Mouse (Mus musculus) kidney, embryonic 14.5 days (tissue): ENCODE data around the gene Zfp384. TPM values are rescaled to one million over a fixed set of nuclear protein-coding genes. Genes with fewer than 3 reads are reported as not detected.
"Not testable (repeated sequence)": the region's sequence is repeated elsewhere in the genome, so short reads cannot be mapped to it uniquely, and the experiment has no call there.

Experiments used
- ATAC-seq: fragments of 200-750 bp; cut with Nextera tagmentation; 2 replicates; pipeline ENCODE4 v1.8.0; 2017; ENCODE audit warnings: moderate number of reproducible peaks, mild to moderate bottlenecking, moderate TSS enrichment, moderate library complexity; ENCODE audit not compliant: low FRiP score, low TSS enrichment
- H3K27ac ChIP-seq: fragments of 300-500 bp; sonication (generic); 2 replicates; pipeline ENCODE4 v1.5.1; 2014; ENCODE audit warnings: low read depth, mild to moderate bottlenecking, low read length, moderate library complexity, mixed read lengths
- H3K27me3 ChIP-seq: fragments of 300-500 bp; sonication (generic); 2 replicates; pipeline ENCODE4 v1.6.1; 2014; ENCODE audit warnings: mild to moderate bottlenecking, low read length; ENCODE audit not compliant: control insufficient read depth, insufficient read depth
- H3K36me3 ChIP-seq: fragments of 300-500 bp; sonication (generic); 2 replicates; pipeline ENCODE4 v1.6.1; 2014; ENCODE audit warnings: low read length, mixed read lengths; ENCODE audit not compliant: control insufficient read depth, insufficient read depth
- H3K4me1 ChIP-seq: fragments of 300-500 bp; sonication (generic); 2 replicates; pipeline ENCODE4 v1.6.1; 2014; ENCODE audit warnings: low read length, mixed read lengths; ENCODE audit not compliant: control insufficient read depth, insufficient read depth
- H3K4me2 ChIP-seq: fragments of 300-500 bp; sonication (generic); replicated peaks from 2 replicates; pipeline ENCODE4 v1.6.1; 2014; ENCODE audit warnings: low read depth, mild to moderate bottlenecking, low read length
- H3K4me3 ChIP-seq: fragments of 300-500 bp; sonication (generic); 2 replicates; pipeline ENCODE4 v1.5.1; 2014; ENCODE audit warnings: mild to moderate bottlenecking, low read length
- H3K9ac ChIP-seq: fragments of 300-500 bp; sonication (generic); 2 replicates; pipeline ENCODE4 v1.6.1; 2014; ENCODE audit warnings: low read depth, mild to moderate bottlenecking, low read length, moderate library complexity
- H3K9me3 ChIP-seq: fragments of 300-500 bp; sonication (generic); 2 replicates; pipeline ENCODE4 v1.6.1; 2016; ENCODE audit warnings: low read length; ENCODE audit not compliant: control insufficient read depth
- WGBS: fragments of 180-500 bp; shearing (Covaris S2); extraction: QIAGEN DNeasy Blood & Tissue Kit; methylation state at CpG from one replicate; pipeline ENCODE4 v1.1.7; 2014; 5-methylcytosine and 5-hydroxymethylcytosine counted together
- polyA plus RNA-seq: library from polyadenylated mRNA; unstranded; fragments of >200 nt; fragmentation: Nextera tagmentation; extraction: Ambion mirVana; gene quantifications from 2 replicates; pipeline ENCODE4 v1.2.1, GENCODE M21; 2014

Gene Zfp384
- polyA plus RNA-seq, 1 experiment from 2014 or later: 15.0 TPM

- Histone ChIP-seq H3K4me1 (0 out of 2 replicates have a peak, but pooled peaks cover 6% of the 10 kb centered on the region), H3K9me3 (no peaks in the 10 kb centered on the region), H3K27ac (no peak overlapping the region), H3K36me3 (no peaks in the 10 kb centered on the region), H3K4me2 (no peak overlapping the region), H3K4me3 (no peak overlapping the region), H3K27me3 (no peaks in the 10 kb centered on the region), H3K9ac (0 out of 2 replicates have a peak overlapping the region, but pooled peaks have one; percentile 4)
- WGBS: 82% methylated on average over 5 of the region's 5 CpGs
- ATAC-seq: no peak
Observed at GRCm38 (mm10) chr6:125062511-125062910, 53.6 kb downstream of the Zfp384 start.

- Histone ChIP-seq H3K9me3 (no peaks in the 10 kb centered on the region), H3K4me2 (no peak overlapping the region), H3K4me1 (0 out of 2 replicates have a peak, but pooled peaks cover 6% of the 10 kb centered on the region), H3K27ac (no peak overlapping the region), H3K4me3 (no peak overlapping the region), H3K36me3 (no peaks in the 10 kb centered on the region), H3K9ac (no peak overlapping the region), H3K27me3 (no peaks in the 10 kb centered on the region)
- no peak for ATAC-seq
- WGBS: 88% methylated on average over 6 of the region's 6 CpGs
Observed at GRCm38 (mm10) chr6:125063906-125064305, 55.0 kb downstream of the Zfp384 start.

- WGBS: no CpG with 5 or more reads among the region's 1 CpGs
- H3K27ac ChIP-seq, H3K27me3 ChIP-seq, H3K4me1 ChIP-seq, H3K4me3 ChIP-seq, H3K9me3 ChIP-seq, H3K4me2 ChIP-seq, H3K9ac ChIP-seq, H3K36me3 ChIP-seq, ATAC-seq: not testable (repeated sequence)
Observed at GRCm38 (mm10) chr6:125065223-125065622, 56.3 kb downstream of the Zfp384 start.

GRCm38 (mm10) chr6:125067571-125067995 lies 58.6 kb downstream of the Zfp384 start, which contains the start of gene Lpar5:
Gene Lpar5, plus strand, starts transcription at chr6:125067920.
- H3K4me3 ChIP-seq: no peak within 1 kb of the TSS
- H3K36me3 ChIP-seq: no peaks in the 10 kb centered on the region
- no peaks in the 10 kb centered on the region for H3K4me1 ChIP-seq
- no peaks in the 10 kb centered on the region for H3K27me3 ChIP-seq
- no peak within 1 kb of the TSS for H3K27ac ChIP-seq
- no peaks in the 10 kb centered on the region for H3K9me3 ChIP-seq
- no peak within 1 kb of the TSS for H3K4me2 ChIP-seq
- no peak within 1 kb of the TSS for H3K9ac ChIP-seq
- WGBS: 44% methylated on average over 8 of the region's 8 CpGs
- no peak for ATAC-seq

GRCm38 (mm10) chr6:125071170-125071895 lies 62.4 kb downstream of the Zfp384 start:
- Histone ChIP-seq H3K36me3 (no peaks in the 10 kb centered on the region), H3K4me3 (no peak overlapping the region), H3K4me1 (no peaks in the 10 kb centered on the region), H3K9ac (no peak overlapping the region), H3K9me3 (no peaks in the 10 kb centered on the region), H3K27me3 (no peaks in the 10 kb centered on the region), H3K4me2 (no peak overlapping the region), H3K27ac (no peak overlapping the region)
- 85% methylated on average over 18 of the region's 18 CpGs for WGBS
- no peak for ATAC-seq

- H3K4me1 ChIP-seq: no peaks in the 10 kb centered on the region
- no peaks in the 10 kb centered on the region for H3K9me3 ChIP-seq
- ATAC-seq: no peak
- H3K9ac ChIP-seq: no peak overlapping the region
- H3K27ac ChIP-seq: no peak overlapping the region
- no peak overlapping the region for H3K4me3 ChIP-seq
- H3K36me3 ChIP-seq: no peaks in the 10 kb centered on the region
- no peaks in the 10 kb centered on the region for H3K27me3 ChIP-seq
- H3K4me2 ChIP-seq: no peak overlapping the region
- WGBS: 29% methylated on average over 2 of the region's 2 CpGs
Observed at GRCm38 (mm10) chr6:125071896-125072279, 62.9 kb downstream of the Zfp384 start.

GRCm38 (mm10) chr6:125073825-125074224 lies 64.9 kb downstream of the Zfp384 start:
- H3K36me3 ChIP-seq: no peaks in the 10 kb centered on the region
- H3K4me2 ChIP-seq: no peak overlapping the region
- H3K4me3 ChIP-seq: no peak overlapping the region
- no peaks in the 10 kb centered on the region for H3K4me1 ChIP-seq
- no peak for ATAC-seq
- no peak overlapping the region for H3K9ac ChIP-seq
- H3K9me3 ChIP-seq: no peaks in the 10 kb centered on the region
- 71% methylated on average over 8 of the region's 8 CpGs for WGBS
- H3K27ac ChIP-seq: no peak overlapping the region
- no peaks in the 10 kb centered on the region for H3K27me3 ChIP-seq

GRCm38 (mm10) chr6:125081394-125081793 lies 72.4 kb downstream of the Zfp384 start:
- peak overlapping the region; percentile 42 for H3K4me3 ChIP-seq
- peak overlapping the region; percentile 70 for H3K9ac ChIP-seq
- no peaks in the 10 kb centered on the region for H3K27me3 ChIP-seq
- no peaks in the 10 kb centered on the region for H3K9me3 ChIP-seq
- no peak; the same call in 1 of the 2 replicates for ATAC-seq
- peak overlapping the region; percentile 72 for H3K4me2 ChIP-seq
- H3K27ac ChIP-seq: no peak overlapping the region
- peaks cover 5% of the 10 kb centered on the region for H3K4me1 ChIP-seq
- WGBS: 25% methylated on average over 25 of the region's 25 CpGs
- no peaks in the 10 kb centered on the region for H3K36me3 ChIP-seq

- WGBS: 21% methylated on average over 45 of the region's 45 CpGs
- H3K36me3 ChIP-seq: no peaks in the 10 kb centered on the region
- ATAC-seq: peak; percentile 90
- H3K27me3 ChIP-seq: no peaks in the 10 kb centered on the region
- H3K27ac ChIP-seq: no peak overlapping the region
- peak overlapping the region; percentile 70 for H3K9ac ChIP-seq
- H3K4me2 ChIP-seq: peak overlapping the region; percentile 72
- H3K4me3 ChIP-seq: peak overlapping the region; percentile 42
- peaks cover 5% of the 10 kb centered on the region for H3K4me1 ChIP-seq
- H3K9me3 ChIP-seq: no peaks in the 10 kb centered on the region
Observed at GRCm38 (mm10) chr6:125081797-125082560, 73.0 kb downstream of the Zfp384 start.
